Mouse (Mus musculus): ENCODE measurements around the gene Ar.

Ar gene

GRCm38 (mm10) chrX:98148531-98149342, at the start of gene Ar:
Gene Ar (plus strand): TSS chrX:98148769.
- no peak for DNase-seq (ENCODE audit: extremely low read depth, low read depth)

DNA sequence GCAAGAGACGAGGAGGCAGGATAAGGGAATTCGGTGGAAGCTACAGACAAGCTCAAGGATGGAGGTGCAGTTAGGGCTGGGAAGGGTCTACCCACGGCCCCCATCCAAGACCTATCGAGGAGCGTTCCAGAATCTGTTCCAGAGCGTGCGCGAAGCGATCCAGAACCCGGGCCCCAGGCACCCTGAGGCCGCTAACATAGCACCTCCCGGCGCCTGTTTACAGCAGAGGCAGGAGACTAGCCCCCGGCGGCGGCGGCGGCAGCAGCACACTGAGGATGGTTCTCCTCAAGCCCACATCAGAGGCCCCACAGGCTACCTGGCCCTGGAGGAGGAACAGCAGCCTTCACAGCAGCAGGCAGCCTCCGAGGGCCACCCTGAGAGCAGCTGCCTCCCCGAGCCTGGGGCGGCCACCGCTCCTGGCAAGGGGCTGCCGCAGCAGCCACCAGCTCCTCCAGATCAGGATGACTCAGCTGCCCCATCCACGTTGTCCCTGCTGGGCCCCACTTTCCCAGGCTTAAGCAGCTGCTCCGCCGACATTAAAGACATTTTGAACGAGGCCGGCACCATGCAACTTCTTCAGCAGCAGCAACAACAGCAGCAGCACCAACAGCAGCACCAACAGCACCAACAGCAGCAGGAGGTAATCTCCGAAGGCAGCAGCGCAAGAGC, 1.3 kb downstream of the Ar start:
- no peak for DNase-seq (ENCODE audit: extremely low read depth, low read depth)

- DNase-seq (ENCODE audit: extremely low read depth, low read depth): no peak
Observed at GRCm38 (mm10) chrX:98150393-98151119, 2.0 kb downstream of the Ar start.

DNA sequence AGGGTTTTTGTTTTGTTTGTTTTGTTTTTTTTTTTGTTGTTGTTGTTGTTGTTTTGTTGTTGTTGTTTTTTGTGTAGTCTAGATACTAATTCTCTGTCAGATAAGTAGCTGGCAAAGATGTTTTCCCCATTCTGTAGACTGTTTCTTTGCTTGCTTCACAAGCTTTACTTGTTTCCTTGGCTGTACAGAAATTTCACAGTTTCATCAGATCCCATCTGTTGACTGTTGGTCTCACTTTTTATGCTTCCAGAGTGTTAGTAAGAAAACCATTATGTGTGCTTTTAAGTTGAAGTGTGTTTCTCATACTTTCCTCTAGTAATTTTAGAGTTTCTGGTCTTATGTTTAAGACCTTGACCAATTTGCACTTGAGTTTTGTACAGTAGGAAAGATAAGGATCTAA, 41.2 kb downstream of the Ar start:
- DNase-seq (ENCODE audit: extremely low read depth, low read depth): no peak

- no peak for DNase-seq (ENCODE audit: extremely low read depth, low read depth)
Observed at GRCm38 (mm10) chrX:98205766-98206165, 57.2 kb downstream of the Ar start.

GRCm38 (mm10) chrX:98207166-98207565, 58.6 kb downstream of the Ar start:
- DNase-seq (ENCODE audit: extremely low read depth, low read depth): no peak

GRCm38 (mm10) chrX:98216103-98216502, 67.5 kb downstream of the Ar start:
- DNase-seq (ENCODE audit: extremely low read depth, low read depth): no peak

DNA sequence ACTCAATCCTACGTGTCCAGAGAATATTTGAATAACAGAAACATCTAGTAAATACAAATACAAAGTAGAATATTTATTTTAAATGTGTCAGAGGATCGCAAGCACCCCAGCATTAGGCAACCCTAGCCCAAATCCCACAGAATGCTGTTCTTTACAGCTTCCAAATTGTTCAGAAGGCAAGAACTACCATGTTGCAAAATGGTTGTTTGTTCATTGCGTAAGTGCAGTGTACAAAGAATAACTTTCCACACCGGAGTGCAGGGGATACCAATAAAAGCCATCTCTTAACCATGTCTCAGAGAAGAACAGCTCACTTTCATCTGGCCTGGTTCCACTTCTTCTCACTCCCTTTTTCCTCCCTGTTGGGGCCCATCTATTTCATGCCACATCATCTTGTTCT, 90.4 kb downstream of the Ar start:
- DNase-seq (ENCODE audit: extremely low read depth, low read depth): no peak

- DNase-seq (ENCODE audit: extremely low read depth, low read depth): no peak
Observed at GRCm38 (mm10) chrX:98245108-98245507, 96.5 kb downstream of the Ar start.

DNA sequence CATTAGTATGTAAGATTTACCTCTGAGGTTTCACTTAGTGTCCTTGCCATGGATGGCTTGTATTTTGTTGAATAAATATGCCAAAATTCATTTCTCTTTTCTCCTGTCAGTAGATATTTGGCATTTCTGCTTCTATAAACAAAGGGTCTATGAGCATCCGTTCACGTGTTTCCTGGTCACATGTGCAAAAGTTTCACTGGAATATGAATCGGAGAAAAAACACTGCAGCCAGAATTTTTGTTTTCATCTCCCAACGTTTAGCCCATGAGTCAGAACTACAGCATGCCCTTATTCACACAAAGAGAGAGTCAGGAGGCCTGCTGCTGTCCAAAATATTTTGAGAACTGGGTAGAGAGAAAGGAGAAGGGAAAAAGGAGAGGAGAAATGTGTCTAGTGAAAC, 99.8 kb downstream of the Ar start:
- no peak for DNase-seq (ENCODE audit: extremely low read depth, low read depth)

- DNase-seq (ENCODE audit: extremely low read depth, low read depth): no peak
Observed at GRCm38 (mm10) chrX:98259620-98260019, 111.1 kb downstream of the Ar start.

DNA sequence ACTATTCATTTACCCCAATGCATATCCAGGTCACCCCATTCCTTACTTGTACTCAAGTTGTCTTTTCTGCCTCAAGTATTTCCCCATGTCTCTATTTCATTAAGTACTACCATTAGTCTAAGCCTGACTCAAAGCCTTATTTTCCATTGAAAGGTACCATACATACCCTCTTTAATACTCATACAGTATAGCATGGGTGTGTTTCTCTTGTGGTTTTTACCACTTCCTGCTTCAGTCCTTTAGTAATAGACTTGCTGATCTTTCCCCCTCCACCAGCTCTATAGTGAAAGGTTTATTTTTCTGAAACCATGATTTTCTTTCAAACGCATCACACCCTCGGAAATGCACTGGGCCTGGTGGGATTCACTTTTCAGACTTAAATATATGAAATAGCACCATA, 117.2 kb downstream of the Ar start:
- DNase-seq (ENCODE audit: extremely low read depth, low read depth): no peak

DNA sequence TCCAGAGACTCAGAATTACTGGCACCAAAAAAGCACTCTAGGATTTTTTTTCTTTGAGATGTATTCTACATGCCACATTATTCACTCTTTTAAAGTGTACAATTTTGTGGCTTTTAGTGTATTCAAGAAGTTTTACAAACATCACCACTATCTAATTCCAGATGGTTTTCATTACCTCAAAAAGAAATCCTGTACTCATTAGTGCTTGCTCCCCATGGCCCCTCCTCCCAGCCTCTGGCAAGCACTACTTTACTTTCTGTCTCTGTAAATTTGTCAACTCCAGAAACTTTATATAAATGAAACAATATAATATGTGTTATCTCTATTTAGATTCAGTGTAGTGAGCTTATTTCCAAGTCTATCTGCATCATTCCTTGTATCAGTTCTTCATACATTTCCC, 122.8 kb downstream of the Ar start:
- DNase-seq (ENCODE audit: extremely low read depth, low read depth): no peak

DNA sequence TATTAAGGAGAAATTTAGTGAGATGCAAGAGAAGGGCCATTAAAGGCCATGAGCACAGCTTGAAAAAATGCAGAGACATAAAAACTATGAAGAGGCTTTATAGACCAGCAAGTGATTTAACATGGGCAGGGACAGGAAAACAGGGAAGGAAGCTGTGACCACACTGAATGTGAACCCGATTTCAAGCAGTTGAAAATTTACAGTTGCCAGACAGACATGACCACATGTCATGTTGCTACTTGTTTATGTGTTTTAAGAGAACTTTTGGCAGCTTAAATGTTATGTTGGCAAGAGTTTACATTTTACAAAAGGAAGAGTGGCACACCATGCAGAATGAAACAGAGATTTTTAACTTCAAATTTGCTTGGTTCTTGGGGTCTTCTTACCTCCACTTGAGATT, 143.2 kb downstream of the Ar start:
- no peak for DNase-seq (ENCODE audit: extremely low read depth, low read depth)

DNA sequence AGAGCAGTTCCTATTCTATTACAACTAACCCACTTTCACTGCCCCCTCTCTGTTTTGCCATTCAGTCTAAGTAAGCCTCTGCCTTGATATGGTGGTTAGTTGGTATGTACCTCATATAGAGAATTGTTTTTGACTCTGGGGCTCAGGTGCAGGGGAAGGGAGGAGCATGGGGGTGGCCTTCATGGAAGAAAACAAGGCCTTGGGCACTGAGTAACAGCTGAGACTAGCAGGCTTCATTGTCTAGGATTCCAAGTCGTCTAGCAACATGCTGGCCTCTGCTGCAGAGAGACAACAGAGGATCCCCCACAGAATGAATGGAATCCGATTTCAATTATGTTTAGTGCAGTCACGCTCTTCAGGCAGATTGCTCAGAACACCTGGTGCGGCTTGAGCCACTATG, 152.1 kb downstream of the Ar start:
- no peak for DNase-seq (ENCODE audit: extremely low read depth, low read depth)

DNA sequence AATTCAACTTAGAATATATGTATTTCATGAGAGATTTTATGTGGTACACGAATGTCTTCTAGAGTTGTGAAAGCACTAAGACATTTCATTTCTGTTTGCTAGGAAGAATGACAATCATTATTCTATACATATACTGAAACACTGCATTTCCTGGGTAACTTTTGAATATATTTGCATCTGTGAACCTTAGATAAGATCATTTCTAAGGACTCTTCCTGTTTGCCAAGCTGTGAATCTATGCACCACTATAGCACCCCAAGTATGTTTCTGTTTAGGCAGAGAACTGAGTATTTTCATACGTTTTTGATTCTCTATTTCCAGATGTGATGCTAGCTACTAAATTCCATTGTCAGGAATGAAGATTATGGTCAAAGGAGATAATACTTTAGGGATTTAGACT, 153.4 kb downstream of the Ar start:
- no peak for DNase-seq (ENCODE audit: extremely low read depth, low read depth)

DNA sequence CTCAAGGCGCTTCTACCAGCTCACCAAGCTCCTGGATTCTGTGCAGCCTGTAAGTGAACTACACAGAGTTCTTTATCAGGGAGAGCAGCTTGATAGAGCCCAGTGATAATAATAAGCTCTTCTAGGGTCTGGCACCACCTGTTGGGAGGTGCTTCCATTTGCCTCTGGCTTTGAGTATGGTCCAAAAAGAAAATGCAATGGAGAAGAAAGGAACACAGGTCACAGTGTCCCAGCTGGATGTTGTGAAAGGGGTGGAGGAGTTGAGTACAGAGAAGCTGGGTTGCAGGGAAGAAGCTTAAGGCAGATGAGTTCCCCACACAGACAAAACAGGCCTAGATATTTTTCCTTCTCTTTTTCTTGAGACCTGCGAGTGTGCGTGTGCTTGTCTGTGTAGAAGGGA, 167.4 kb downstream of the Ar start:
- DNase-seq (ENCODE audit: extremely low read depth, low read depth): no peak

DNA sequence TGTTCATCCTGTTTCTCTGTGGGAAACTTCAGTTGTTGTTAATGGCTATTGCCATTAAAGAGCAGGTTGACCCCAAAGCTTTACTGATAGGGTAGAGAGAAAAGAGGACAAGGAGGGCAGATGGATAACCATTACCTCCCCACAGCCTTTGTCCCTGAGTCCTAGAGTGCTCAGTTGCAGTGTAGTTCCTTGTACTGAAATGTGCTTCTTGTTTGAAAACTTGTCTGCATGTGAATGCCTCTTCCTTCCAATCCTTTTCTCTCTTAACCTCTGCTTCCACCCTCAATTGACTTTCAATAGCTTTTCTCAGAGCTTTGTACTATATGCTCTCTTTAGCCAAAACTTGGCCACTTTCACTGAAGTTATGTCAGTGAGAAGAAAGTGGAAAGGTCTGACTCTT, 168.9 kb downstream of the Ar start:
- no peak for DNase-seq (ENCODE audit: extremely low read depth, low read depth)

GRCm38 (mm10) chrX:98323105-98323504, 174.5 kb downstream of the Ar start:
- no peak for DNase-seq (ENCODE audit: extremely low read depth, low read depth)

- DNase-seq (ENCODE audit: extremely low read depth, low read depth): no peak
Observed at GRCm38 (mm10) chrX:98347481-98347880, 198.9 kb downstream of the Ar start.

- no peak for DNase-seq (ENCODE audit: extremely low read depth, low read depth)
Observed at GRCm38 (mm10) chrX:98348036-98348435, 199.5 kb downstream of the Ar start.

Data from MEL-GATA-1-ER (cell line).